Mouse (Mus musculus) CH12.LX (cell line): ENCODE measurements around the gene Ano8. TPM values are rescaled to one million over a fixed set of nuclear protein-coding genes. Genes with fewer than 3 reads are reported as not detected.

Experiments
- DNase-seq: peaks from one replicate; pipeline ENCODE4 v3.0.0-alpha.2; 2013; ENCODE audit errors: extremely low read depth
- H3K27ac ChIP-seq: 2 replicates; pipeline ENCODE4 v1.5.1; 2012; ENCODE audit warnings: low read depth, mild to moderate bottlenecking, control low read depth, moderate library complexity; ENCODE audit not compliant: insufficient read depth
- H3K27me3 ChIP-seq: replicated peaks from 2 replicates; pipeline ENCODE3; 2012; ENCODE audit warnings: inconsistent platforms
- H3K36me3 ChIP-seq, 2 experiments: replicated peaks in 1 of 2; 2 replicates each; pipeline versions ENCODE3 to v1.6.1; 2012; ENCODE audit warnings: inconsistent platforms in 1 of 2, low read length in 1 of 2, mild to moderate bottlenecking in 1 of 2, mixed read lengths in 1 of 2, moderate library complexity in 1 of 2; ENCODE audit not compliant: control insufficient read depth in 1 of 2, insufficient read depth in 1 of 2
- H3K4me1 ChIP-seq, 2 experiments: 2 replicates each; pipeline ENCODE4 v1.6.1; 2012; ENCODE audit warnings: inconsistent platforms in 1 of 2, moderate library complexity in 1 of 2; ENCODE audit not compliant: insufficient read depth in 2 of 2, control insufficient read depth in 1 of 2
- H3K4me2 ChIP-seq: 2 replicates; pipeline ENCODE4 v1.6.1; 2012; ENCODE audit warnings: low read depth, mild to moderate bottlenecking, control low read depth; ENCODE audit not compliant: poor library complexity, insufficient read depth, severe bottlenecking
- H3K4me3 ChIP-seq, 3 experiments: fragments of 150-350 bp in 1 of 3; sonication (generic) in 1 of 3; replicated peaks in 1 of 3; 2 replicates each; pipeline versions ENCODE3 to v1.5.1; 2011 to 2012; ENCODE audit warnings: low read depth in 2 of 3, low read length in 2 of 3, mild to moderate bottlenecking in 2 of 3, moderate library complexity in 2 of 3, control low read depth in 1 of 3, improper control_type of control experiment in 1 of 3, inconsistent platforms in 1 of 3, mixed read lengths in 1 of 3; ENCODE audit not compliant: poor library complexity in 1 of 3
- H3K79me2 ChIP-seq: replicated peaks from 2 replicates; pipeline ENCODE4 v1.6.1; 2012; ENCODE audit warnings: mild to moderate bottlenecking, moderate library complexity; ENCODE audit not compliant: control insufficient read depth, poor library complexity, insufficient read depth, severe bottlenecking; ENCODE audit errors: extremely low read depth
- H3K9ac ChIP-seq: 2 replicates; pipeline ENCODE4 v1.6.1; 2012; ENCODE audit warnings: low read depth, mild to moderate bottlenecking, control low read depth, moderate library complexity; ENCODE audit not compliant: insufficient read depth
- H3K9me3 ChIP-seq: replicated peaks from 2 replicates; pipeline ENCODE3; 2012; ENCODE audit warnings: low read length, inconsistent platforms, mixed read lengths
- CHD2 ChIP-seq: IDR thresholded peaks from 2 replicates; pipeline ENCODE4 v1.6.1; 2011; ENCODE audit warnings: low read length, improper control_type of control experiment
- HCFC1 ChIP-seq: IDR thresholded peaks from 2 replicates; pipeline ENCODE4 v1.6.1; 2012; ENCODE audit warnings: low read depth, mild to moderate bottlenecking, inconsistent platforms, low read length, improper control_type of control experiment
- KAT2A ChIP-seq: IDR thresholded peaks from 2 replicates; pipeline ENCODE4 v1.6.1; 2012; ENCODE audit warnings: low read length, improper control_type of control experiment, inconsistent platforms; ENCODE audit not compliant: insufficient replicate concordance
- MAX ChIP-seq: IDR thresholded peaks from 2 replicates; pipeline ENCODE4 v1.6.1; 2011; ENCODE audit warnings: low read length, improper control_type of control experiment
- MAZ ChIP-seq: IDR thresholded peaks from 2 replicates; pipeline ENCODE4 v1.6.1; 2012; ENCODE audit warnings: low read depth, mild to moderate bottlenecking, inconsistent platforms, low read length, improper control_type of control experiment, moderate library complexity
- MXI1 ChIP-seq: IDR thresholded peaks from 2 replicates; pipeline ENCODE4 v1.6.1; 2011; ENCODE audit warnings: mild to moderate bottlenecking, low read depth, low read length, improper control_type of control experiment
- NELFE ChIP-seq: IDR thresholded peaks from 2 replicates; pipeline ENCODE4 v1.6.1; 2011; ENCODE audit warnings: low read depth, low read length, improper control_type of control experiment
- NRF1 ChIP-seq: IDR thresholded peaks from 2 replicates; pipeline ENCODE4 v1.6.1; 2014; ENCODE audit warnings: low read depth, mild to moderate bottlenecking, inconsistent platforms, low read length, improper control_type of control experiment, moderate library complexity
- POLR2A ChIP-seq: IDR thresholded peaks from 2 replicates; pipeline ENCODE4 v1.6.1; 2011; ENCODE audit warnings: low read depth, mild to moderate bottlenecking, improper control_type of control experiment, low read length
- POLR2AphosphoS2 ChIP-seq: IDR thresholded peaks from 2 replicates; pipeline ENCODE4 v1.6.1; 2011; ENCODE audit warnings: low read depth, low read length, improper control_type of control experiment
- SIN3A ChIP-seq: IDR thresholded peaks from 2 replicates; pipeline ENCODE4 v1.6.1; 2012; ENCODE audit warnings: low read length, improper control_type of control experiment, inconsistent platforms
- TBP ChIP-seq: conservative IDR thresholded peaks from 2 replicates; pipeline ENCODE4 v1.6.1; 2011; ENCODE audit warnings: low read depth, low read length, improper control_type of control experiment
- TCF12 ChIP-seq: IDR thresholded peaks from 2 replicates; pipeline ENCODE4 v1.6.1; 2014; ENCODE audit warnings: low read depth, mild to moderate bottlenecking, inconsistent platforms, low read length, improper control_type of control experiment
- ZMIZ1 ChIP-seq: IDR thresholded peaks from 2 replicates; pipeline ENCODE4 v1.6.1; 2012; ENCODE audit warnings: low read depth, mild to moderate bottlenecking, inconsistent platforms, low read length, improper control_type of control experiment
- dilution Hi-C: fragments of 300-500 bp; cut with MboI; formaldehyde crosslinking; loops from 2 replicates; pipeline ENCODE4 v1.14.3; 2020; ENCODE audit warnings: low sequenced_read_pairs; ENCODE audit not compliant: extremely low pct_unique_long_range_greater_than_20kb, extremely low pct_ligation_motif_present
- in situ Hi-C: fragments of 300-500 bp; cut with MboI; formaldehyde crosslinking; loops from 3 replicates; pipeline ENCODE4 v1.14.3; 2019; ENCODE audit warnings: low sequenced_read_pairs, low pct_ligation_motif_present, low pct_unique_long_range_greater_than_20kb, mixed read lengths
- polyA plus RNA-seq: library from polyadenylated mRNA; unstranded; fragments of >175 nt; gene quantifications from 2 replicates; pipeline ENCODE4 v1.2.1, GENCODE M21; 2012; ENCODE audit warnings: low read depth; ENCODE audit not compliant: insufficient read length
- total RNA-seq, 2 experiments: library from RNA; depleted of rRNA; stranded (reverse); fragments of 300-350 nt in 1 of 2; fragments of >200 nt in 1 of 2; gene quantifications; 2 replicates each; pipeline ENCODE4 v1.2.3; 2012 to 2014

Gene Ano8
- total and polyA plus RNA-seq, 3 experiments, result 1.8 to 6.7 (median 1.9) TPM

- TF ChIP-seq MAX, result peak; percentile 89
These were observed 21.0 kb downstream of the Ano8 start, which contains the start of gene Mrpl34 (continued) for GRCm38 (mm10) chr8:71464513-71465500.

- peaks cover 16 to 37% of the 10 kb centered on the region in 2 experiments for H3K4me1 ChIP-seq
- H3K27me3 ChIP-seq, result no peaks in the 10 kb centered on the region
- H3K4me2 ChIP-seq, result peak within 1 kb of the TSS; percentile 52
- peak within 1 kb of the TSS; percentile 51 for H3K9ac ChIP-seq
- in situ Hi-C loops (no loop called here), dilution Hi-C loops (no loop called here)
- peak within 1 kb of the TSS; percentile 60 to 86 (median 65) for H3K4me3 ChIP-seq
- H3K27ac ChIP-seq, result no peak within 1 kb of the TSS
- H3K79me2 ChIP-seq, result no peaks in the 10 kb centered on the region
- peak; percentile 62 for TF ChIP-seq ZMIZ1
- no peak for TF ChIP-seq TBP
- TF ChIP-seq TCF12, result peak; percentile 51; the same call in 1 of the 2 replicates
- no peak; the same call in 1 of the 2 replicates for TF ChIP-seq SIN3A
- TF ChIP-seq MAZ, result peak; percentile 20; the same call in 1 of the 2 replicates
- TF ChIP-seq POLR2AphosphoS2, result no peak
- peak; percentile 73; the same call in 1 of the 2 replicates for TF ChIP-seq CHD2
- TF ChIP-seq POLR2A, result peak; percentile 57; the same call in 1 of the 2 replicates
- peak; percentile 53 for TF ChIP-seq HCFC1
- TF ChIP-seq KAT2A, result 0 out of 2 replicates have a peak, but pooled peaks have one; percentile 29
- TF ChIP-seq NRF1, result peak; percentile 58; the same call in 1 of the 2 replicates
- no peak for TF ChIP-seq MXI1
- TF ChIP-seq MAX, result no peak
- peak; percentile 41 for TF ChIP-seq NELFE
- peak; percentile 81 for DNase-seq
- peaks cover 10 to 34% of the 10 kb centered on the region in 2 experiments for H3K36me3 ChIP-seq
- H3K9me3 ChIP-seq, result peaks cover 8% of the 10 kb centered on the region
These were observed 22.4 kb downstream of the Ano8 start, which contains the start of gene Abhd8 for GRCm38 (mm10) chr8:71463188-71464033. TSS of gene Abhd8 (minus strand) at chr8:71463655.
